Mouse (Mus musculus) Patski (cell line): ENCODE measurements around the gene Slc35g3. TPM values are rescaled to one million over a fixed set of nuclear protein-coding genes. Genes with fewer than 3 reads are reported as not detected.

Experiments
- ATAC-seq: fragments of 100-300 bp; one replicate; pipeline ENCODE4 v1.8.0; 2021
- CTCF ChIA-PET: fragments of 350-600 bp; sonication (Branson Sonifier 250); formaldehyde crosslinking; loops from one replicate; lab custom pipeline; 2022; ENCODE audit warnings: inconsistent platforms; lab: Charles Lee
- POLR2A ChIA-PET: fragments of 350-600 bp; sonication (Branson Sonifier 250); formaldehyde crosslinking; loops from one replicate; lab custom pipeline; 2022; ENCODE audit warnings: antibody characterized with exemption, inconsistent platforms; lab: Charles Lee
- DNase-seq: peaks from one replicate; pipeline ENCODE4 v3.0.0-alpha.2; 2011; ENCODE audit warnings: low read depth, low spot score
- H3K27me3 ChIP-seq: fragments of 371-371 bp; one replicate; pipeline ENCODE4 v1.5.1; 2021
- CTCF ChIP-seq: fragments of 100-300 bp; IDR thresholded peaks from one replicate; pipeline ENCODE4 v1.5.1; 2021
- in situ Hi-C: fragments of 300-500 bp; cut with MboI; formaldehyde crosslinking; loops from 3 replicates; pipeline ENCODE4 v1.11.1; 2018; ENCODE audit warnings: low pct_unique_long_range_greater_than_20kb, mixed read lengths
- polyA plus RNA-seq: library from polyadenylated mRNA; unstranded; gene quantifications from one replicate; pipeline ENCODE4 v1.2.3, GENCODE M21; 2021

Gene Slc35g3
- polyA plus RNA-seq, 1 experiment from 2014 or later = 0.32 TPM

GRCm38 (mm10) chr11:69720852-69721251, 40.9 kb downstream of the Slc35g3 start:
- no peaks in the 10 kb centered on the region for H3K27me3 ChIP-seq
- ATAC-seq (no peak), DNase-seq (no peak)
- ChIA-PET CTCF (no interaction called here), POLR2A (no interaction called here)
- TF ChIP-seq CTCF = no peak
- in situ Hi-C loops = no loop called here

GRCm38 (mm10) chr11:69719423-69719822, 42.3 kb downstream of the Slc35g3 start:
- DNase-seq (no peak), ATAC-seq (no peak)
- H3K27me3 ChIP-seq = no peaks in the 10 kb centered on the region
- CTCF ChIA-PET = interaction anchor here (6.8 kb wide), 1 partner anchor 35 kb away, joined by 51 read pairs; the partner anchor contains the start of genes Senp3 and Tnfsf13
- TF ChIP-seq CTCF = peak; percentile 62
- in situ Hi-C loops = loop anchor here (5.0 kb wide), 1 partner anchor 37 kb away; the partner anchor contains the start of gene Senp3
- POLR2A ChIA-PET = interaction anchor here (0.7 kb wide), 1 partner anchor 119 kb away, joined by 4 read pairs; the partner anchor contains the start of gene Tmem256

DNA sequence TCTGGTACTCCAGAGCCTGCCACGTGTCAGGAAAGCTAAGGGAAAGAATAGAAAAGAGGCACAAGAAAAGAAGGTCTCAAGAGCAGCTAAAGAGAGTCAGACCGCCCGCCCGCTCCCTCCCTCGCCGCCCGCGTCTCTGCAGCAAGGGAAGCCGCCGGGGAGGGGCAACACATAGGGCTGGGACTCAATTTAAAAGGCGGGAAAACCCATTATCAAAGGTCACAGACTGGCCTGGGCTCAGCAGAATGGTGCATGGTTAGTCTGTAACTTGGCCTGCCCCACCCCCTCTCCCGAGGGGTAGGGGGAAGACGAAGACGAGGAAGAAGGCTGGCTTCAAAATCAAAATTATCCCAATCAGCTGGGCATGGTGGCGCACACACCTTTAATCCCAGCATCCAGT, 43.1 kb downstream of the Slc35g3 start:
- no peak for TF ChIP-seq CTCF
- ATAC-seq = no peak
- ChIA-PET CTCF (interaction anchor here (6.8 kb wide), 1 partner anchor 35 kb away, joined by 51 read pairs; the partner anchor contains the start of genes Senp3 and Tnfsf13), POLR2A (no interaction called here)
- no peak for DNase-seq
- no peaks in the 10 kb centered on the region for H3K27me3 ChIP-seq
- in situ Hi-C loops = loop anchor here (5.0 kb wide), 1 partner anchor 36 kb away; the partner anchor contains the start of gene Senp3

GRCm38 (mm10) chr11:69716953-69717352, 44.8 kb downstream of the Slc35g3 start:
- no peak for ATAC-seq
- no peaks in the 10 kb centered on the region for H3K27me3 ChIP-seq
- ChIA-PET POLR2A (interaction anchor here (0.7 kb wide), 1 partner anchor 119 kb away, joined by 3 read pairs; no protein-coding TSS in a partner anchor), CTCF (interaction anchor here (1.0 to 6.8 kb wide), 7 partner anchors 10 to 39 kb away, joined by 3 to 51 read pairs (median 4); partner anchors contain the start of genes Senp3 and Tnfsf13)
- in situ Hi-C loops = loop anchor here (5.0 kb wide), 1 partner anchor 35 kb away; the partner anchor contains the start of gene Senp3
- DNase-seq = no peak
- peak; percentile 10 for TF ChIP-seq CTCF

GRCm38 (mm10) chr11:69715929-69716328, 45.8 kb downstream of the Slc35g3 start:
- ChIA-PET POLR2A (interaction anchor here (2.3 kb wide), 1 partner anchor 31 kb away, joined by 13 read pairs; the partner anchor contains the start of gene Tnfsf13), CTCF (interaction anchor here (1.6 to 6.8 kb wide), 2 partner anchors 32 to 40 kb away, joined by 4 to 51 read pairs; partner anchors contain the start of genes Senp3 and Tnfsf13)
- no peak for TF ChIP-seq CTCF
- in situ Hi-C loops = loop anchor here (5.0 kb wide), 1 partner anchor 34 kb away; the partner anchor contains the start of gene Senp3
- DNase-seq = no peak
- no peaks in the 10 kb centered on the region for H3K27me3 ChIP-seq
- ATAC-seq = no peak

GRCm38 (mm10) chr11:69715482-69715881, 46.3 kb downstream of the Slc35g3 start:
- ChIA-PET CTCF (interaction anchor here (0.8 to 6.8 kb wide), 4 partner anchors 10 to 58 kb away, joined by 3 to 51 read pairs (median 4); partner anchors contain the start of genes Senp3 and Tnfsf13), POLR2A (interaction anchor here (2.3 kb wide), 1 partner anchor 30 kb away, joined by 13 read pairs; the partner anchor contains the start of gene Tnfsf13)
- no peak for ATAC-seq
- no peak for DNase-seq
- peak; percentile 85 for TF ChIP-seq CTCF
- H3K27me3 ChIP-seq = no peaks in the 10 kb centered on the region
- in situ Hi-C loops = loop anchor here (5.0 kb wide), 1 partner anchor 33 kb away; the partner anchor contains the start of gene Senp3

GRCm38 (mm10) chr11:69714636-69715329, 47.0 kb downstream of the Slc35g3 start:
- no peak for TF ChIP-seq CTCF
- in situ Hi-C loops = loop anchor here (5.0 kb wide), 1 partner anchor 32 kb away; the partner anchor contains the start of gene Senp3
- ChIA-PET POLR2A (interaction anchor here (0.7 to 2.3 kb wide), 2 partner anchors 21 to 29 kb away, joined by 3 to 13 read pairs; partner anchors contain the start of gene Tnfsf13), CTCF (interaction anchor here (0.8 to 6.8 kb wide), 3 partner anchors 10 to 58 kb away, joined by 3 to 51 read pairs (median 4); partner anchors contain the start of genes Senp3 and Tnfsf13)
- DNase-seq = no peak
- ATAC-seq = no peak
- no peaks in the 10 kb centered on the region for H3K27me3 ChIP-seq

DNA sequence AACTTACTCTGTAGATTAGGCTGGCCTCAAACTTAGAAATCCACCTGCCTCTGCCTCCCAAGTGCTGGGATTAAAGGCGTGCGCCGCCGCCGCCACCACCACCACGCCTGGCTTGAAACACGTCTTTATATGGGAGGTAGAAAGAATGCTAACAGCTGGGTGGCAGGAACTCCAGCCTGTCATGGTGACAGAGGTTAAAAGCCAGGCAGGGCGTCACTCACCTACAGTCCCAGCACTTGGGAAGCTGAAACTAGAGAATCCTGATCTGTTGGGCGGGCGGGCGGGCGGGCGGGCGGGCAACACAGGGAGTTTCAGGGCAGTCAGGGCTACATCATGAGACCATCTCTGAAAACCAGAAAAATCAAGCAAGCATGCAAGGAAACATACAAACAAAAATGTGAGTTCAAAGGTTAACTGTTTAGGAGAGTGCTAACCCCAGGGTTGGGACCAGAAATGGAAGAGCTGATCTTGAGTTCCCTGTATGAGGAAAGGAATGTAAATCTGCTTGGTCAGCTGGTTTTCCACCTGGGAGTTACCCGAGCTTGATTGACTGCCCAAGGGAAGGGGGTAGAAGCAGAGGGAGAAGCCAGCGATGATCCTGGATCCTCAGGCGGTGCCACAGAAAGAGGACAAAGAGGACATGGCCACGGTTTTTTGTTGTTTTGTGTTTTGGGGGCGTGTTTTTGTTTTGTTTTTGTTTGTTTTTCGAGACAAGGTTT, 48.7 kb downstream of the Slc35g3 start:
- POLR2A ChIA-PET = no interaction called here
- in situ Hi-C loops = no loop called here

DNA sequence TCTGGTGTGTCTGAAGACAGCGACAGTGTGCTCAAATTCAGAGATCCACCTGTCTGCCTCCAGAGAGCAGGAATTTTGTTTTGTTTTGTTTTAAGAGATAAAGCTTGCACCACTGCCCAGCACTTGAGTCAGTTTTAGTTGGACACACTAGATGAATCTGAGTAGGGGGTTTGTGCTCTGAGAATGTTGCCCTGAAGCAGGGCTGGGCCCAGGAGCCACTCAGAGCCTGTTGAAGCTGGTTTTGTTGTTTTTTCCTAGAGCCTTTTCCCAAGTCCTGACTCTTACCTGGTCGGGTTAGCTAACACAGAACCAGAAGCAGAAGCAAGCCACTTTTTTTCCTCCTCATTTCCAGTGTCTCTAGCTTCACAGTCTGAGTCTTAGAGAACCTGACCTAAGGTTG, 50.7 kb downstream of the Slc35g3 start:
- in situ Hi-C loops = no loop called here
- CTCF ChIA-PET = interaction anchor here (1.2 kb wide), 1 partner anchor 18 kb away, joined by 3 read pairs; no protein-coding TSS in a partner anchor
- POLR2A ChIA-PET = no interaction called here
- no peak for ATAC-seq
- no peak for DNase-seq
- no peak for TF ChIP-seq CTCF
- H3K27me3 ChIP-seq = no peaks in the 10 kb centered on the region

More for the DNA sequence above, 48.7 kb downstream of the Slc35g3 start:
- DNase-seq (no peak), ATAC-seq (no peak)
- no peaks in the 10 kb centered on the region for H3K27me3 ChIP-seq
- CTCF ChIA-PET = interaction anchor here (1.2 to 6.8 kb wide), 2 partner anchors 20 to 29 kb away, joined by 3 to 51 read pairs; partner anchors contain the start of genes Senp3 and Tnfsf13
- no peak for TF ChIP-seq CTCF
